Mouse (Mus musculus) midbrain, embryonic 16.5 days (tissue): ENCODE results near the gene Gsg1l. TPM values are rescaled to one million over a fixed set of nuclear protein-coding genes. Genes with fewer than 3 reads are reported as not detected.
A peak's percentile ranks its signal among the peaks of the same experiment; 100 is the strongest.

ENCODE experiments used
- ATAC-seq: fragments of 200-750 bp; cut with Nextera tagmentation; 2 replicates; pipeline ENCODE4 v1.8.0; 2017; ENCODE audit warnings: moderate TSS enrichment
- H3K27ac ChIP-seq: fragments of 300-500 bp; sonication (generic); 2 replicates; pipeline ENCODE4 v1.5.1; 2014; ENCODE audit warnings: mild to moderate bottlenecking, low read length, mixed read lengths
- H3K27me3 ChIP-seq: fragments of 300-500 bp; sonication (generic); 2 replicates; pipeline ENCODE4 v1.6.1; 2014; ENCODE audit warnings: low read depth, low read length, mixed read lengths; ENCODE audit not compliant: control insufficient read depth, insufficient read depth
- H3K36me3 ChIP-seq: fragments of 300-500 bp; sonication (generic); 2 replicates; pipeline ENCODE4 v1.6.1; 2014; ENCODE audit warnings: mild to moderate bottlenecking, low read length, moderate library complexity, mixed read lengths; ENCODE audit not compliant: control insufficient read depth, insufficient read depth
- H3K4me1 ChIP-seq: fragments of 300-500 bp; sonication (generic); 2 replicates; pipeline ENCODE4 v1.6.1; 2014; ENCODE audit warnings: mild to moderate bottlenecking, low read length, mixed read lengths; ENCODE audit not compliant: control insufficient read depth, insufficient read depth
- H3K4me2 ChIP-seq: fragments of 300-500 bp; sonication (generic); 2 replicates; pipeline ENCODE4 v1.6.1; 2014; ENCODE audit warnings: mild to moderate bottlenecking, low read length, mixed read lengths
- H3K4me3 ChIP-seq: fragments of 300-500 bp; sonication (generic); 2 replicates; pipeline ENCODE4 v1.5.1; 2014; ENCODE audit warnings: low read depth, mild to moderate bottlenecking, low read length, moderate library complexity, mixed read lengths
- H3K9ac ChIP-seq: fragments of 300-500 bp; sonication (generic); 2 replicates; pipeline ENCODE4 v1.6.1; 2014; ENCODE audit warnings: low read depth, low read length, mixed read lengths
- H3K9me3 ChIP-seq: fragments of 300-500 bp; sonication (generic); replicated peaks from 2 replicates; pipeline ENCODE4 v1.6.1; 2014; ENCODE audit warnings: mild to moderate bottlenecking, low read length, mixed read lengths; ENCODE audit not compliant: control insufficient read depth, poor library complexity, severe bottlenecking
- WGBS: fragments of 180-500 bp; shearing (Covaris S2); extraction: QIAGEN DNeasy Blood & Tissue Kit; methylation state at CpG from one replicate; pipeline ENCODE4 v1.1.7; 2014; 5-methylcytosine and 5-hydroxymethylcytosine counted together
- polyA plus RNA-seq: library from polyadenylated mRNA; unstranded; fragments of >200 nt; fragmentation: Nextera tagmentation; extraction: Ambion mirVana; gene quantifications from 2 replicates; pipeline ENCODE4 v1.2.1, GENCODE M21; 2015

Gsg1l gene
- polyA plus RNA-seq, 1 experiment from 2014 or later, result 12.5 TPM

DNA sequence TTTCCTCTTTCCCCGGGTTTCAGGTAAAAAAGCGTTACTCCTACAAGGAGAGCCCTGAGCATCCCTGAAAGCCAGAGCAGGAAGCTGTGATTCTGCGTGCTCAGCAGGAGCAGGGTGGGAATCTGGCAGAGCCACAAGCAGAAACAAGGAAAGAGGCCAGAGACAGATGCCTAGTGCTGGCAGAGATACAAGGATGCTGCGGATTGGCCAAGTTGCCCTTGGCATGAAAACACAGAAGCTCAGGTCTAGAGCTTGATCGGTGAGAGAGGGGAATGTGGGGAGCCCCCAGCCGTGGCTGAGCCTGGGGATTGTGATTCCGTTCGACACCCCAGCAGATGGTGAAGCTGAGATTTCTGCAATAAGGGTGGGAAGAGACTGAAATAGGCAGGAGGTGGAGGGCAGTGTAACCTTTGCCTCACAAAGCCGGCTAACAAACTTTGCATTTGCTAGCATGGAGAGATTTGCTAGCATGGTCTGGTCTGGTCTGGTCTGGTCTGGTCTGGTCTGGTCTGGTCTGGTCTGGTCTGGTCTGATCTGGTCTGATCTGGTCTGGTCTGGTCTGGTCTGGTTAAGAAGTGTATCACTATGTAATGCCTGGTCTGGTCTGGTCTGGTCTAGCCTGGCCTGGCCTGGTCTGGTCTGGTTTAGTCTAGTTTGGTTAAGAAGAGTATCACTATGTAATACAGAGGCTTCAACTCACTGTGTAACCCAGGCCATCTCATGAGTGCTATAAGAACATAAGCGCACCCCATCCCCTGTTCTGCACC, 50.4 kb downstream of the Gsg1l start:
- ATAC-seq, result peak; percentile 60
- Histone ChIP-seq H3K9ac (no peak overlapping the region), H3K27ac (peak overlapping the region; percentile 12), H3K4me2 (no peak overlapping the region), H3K36me3 (no peaks in the 10 kb centered on the region), H3K4me3 (no peak overlapping the region), H3K9me3 (no peaks in the 10 kb centered on the region), H3K4me1 (no peaks in the 10 kb centered on the region), H3K27me3 (no peaks in the 10 kb centered on the region)
- 64% methylated on average over 10 of the region's 10 CpGs for WGBS

DNA sequence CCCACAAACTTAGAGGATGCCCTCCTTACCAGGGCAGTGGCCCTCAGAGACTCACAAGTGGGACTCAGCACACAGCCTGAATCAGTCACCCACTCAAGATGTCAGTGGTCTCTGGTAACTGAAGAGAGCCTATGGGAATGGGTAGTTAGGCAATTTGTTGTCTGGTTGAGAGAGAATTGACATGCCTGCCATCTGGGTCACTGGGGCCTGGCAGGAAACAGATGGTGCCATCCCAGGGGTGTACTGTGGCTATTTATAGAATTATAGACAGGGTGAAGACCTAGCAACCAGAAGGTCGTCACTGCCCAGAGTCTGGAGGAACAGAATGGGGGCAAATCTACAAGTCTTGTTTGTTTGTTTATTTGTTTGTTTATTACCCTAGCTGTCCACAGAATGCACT, 54.8 kb downstream of the Gsg1l start:
- H3K27ac ChIP-seq, result no peak overlapping the region
- ATAC-seq, result no peak
- no peak overlapping the region for H3K4me2 ChIP-seq
- no peak overlapping the region for H3K4me3 ChIP-seq
- H3K9ac ChIP-seq, result no peak overlapping the region
- 41% methylated on average over 1 of the region's 1 CpGs for WGBS
- no peaks in the 10 kb centered on the region for H3K27me3 ChIP-seq
- no peaks in the 10 kb centered on the region for H3K36me3 ChIP-seq
- no peaks in the 10 kb centered on the region for H3K9me3 ChIP-seq
- no peaks in the 10 kb centered on the region for H3K4me1 ChIP-seq

DNA sequence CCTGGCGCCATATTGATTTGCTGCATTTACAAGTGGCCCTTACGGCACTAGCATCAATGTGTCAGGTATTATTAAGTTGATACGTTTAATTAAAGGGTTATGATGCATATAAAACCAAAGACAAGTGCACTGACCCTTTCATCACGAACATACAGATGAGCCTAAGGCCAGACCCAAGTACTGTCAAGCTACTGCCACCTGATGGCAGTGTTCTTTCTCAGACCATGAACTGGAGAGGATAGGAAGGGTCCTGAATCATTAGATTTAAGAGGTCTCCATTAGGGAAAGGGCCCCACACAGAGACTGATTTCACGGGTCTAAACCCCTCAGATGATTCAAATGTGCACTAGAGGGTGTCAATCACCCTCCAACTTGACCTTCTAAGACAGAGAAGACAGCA, 55.6 kb downstream of the Gsg1l start:
- Histone ChIP-seq H3K27me3 (no peaks in the 10 kb centered on the region), H3K9ac (no peak overlapping the region), H3K36me3 (no peaks in the 10 kb centered on the region), H3K4me1 (no peaks in the 10 kb centered on the region), H3K4me2 (no peak overlapping the region), H3K4me3 (no peak overlapping the region), H3K9me3 (no peaks in the 10 kb centered on the region), H3K27ac (no peak overlapping the region)
- no peak for ATAC-seq
- WGBS, result 54% methylated on average over 5 of the region's 5 CpGs

DNA sequence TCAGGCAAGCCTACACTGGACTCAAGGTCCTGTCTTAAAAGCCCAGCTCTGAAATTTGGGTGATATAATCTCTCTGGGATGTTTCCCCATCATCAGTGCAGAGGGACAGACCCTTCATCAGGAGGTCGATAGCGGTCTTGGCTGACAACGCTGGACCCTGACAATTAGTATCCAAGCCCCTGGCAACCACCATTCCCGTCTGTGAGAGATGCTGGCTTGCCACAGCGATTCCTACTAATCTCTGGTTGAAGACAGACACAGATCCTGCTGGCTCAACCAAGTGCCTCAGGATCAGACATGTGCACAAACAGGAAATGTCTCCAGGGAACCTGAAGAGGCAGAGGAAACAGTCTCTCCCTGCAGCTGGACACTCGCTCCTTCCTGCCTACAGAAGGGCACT, 62.2 kb downstream of the Gsg1l start:
- H3K27me3 ChIP-seq, result no peaks in the 10 kb centered on the region
- no peak for ATAC-seq
- 0 out of 2 replicates have a peak overlapping the region, but pooled peaks have one; percentile 28 for H3K9ac ChIP-seq
- H3K9me3 ChIP-seq, result no peaks in the 10 kb centered on the region
- 50% methylated on average over 6 of the region's 6 CpGs for WGBS
- H3K36me3 ChIP-seq, result no peaks in the 10 kb centered on the region
- no peak overlapping the region for H3K4me3 ChIP-seq
- H3K27ac ChIP-seq, result no peak overlapping the region
- no peak overlapping the region for H3K4me2 ChIP-seq
- H3K4me1 ChIP-seq, result peaks cover 8% of the 10 kb centered on the region

DNA sequence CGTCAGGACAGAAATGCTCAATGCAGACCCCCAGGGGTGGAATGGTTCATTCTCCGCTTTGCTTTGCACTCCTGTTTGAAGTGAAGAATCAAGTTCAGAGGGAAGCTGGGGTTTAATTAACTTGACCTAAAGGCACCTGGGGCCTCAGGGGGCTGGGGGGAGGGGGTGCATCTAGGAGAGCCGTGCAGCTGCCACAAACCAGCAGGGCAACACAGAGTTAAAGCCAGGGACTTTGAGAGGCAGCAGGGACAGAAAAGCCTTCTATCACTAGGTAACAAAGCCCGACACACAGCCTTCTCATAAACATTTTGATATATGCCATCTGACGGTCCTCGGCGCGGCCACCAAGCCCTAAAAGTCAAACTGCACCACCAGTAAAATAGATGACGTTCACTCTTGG, 62.9 kb downstream of the Gsg1l start:
- H3K36me3 ChIP-seq, result no peaks in the 10 kb centered on the region
- H3K4me1 ChIP-seq, result peaks cover 8% of the 10 kb centered on the region
- no peak for ATAC-seq
- no peaks in the 10 kb centered on the region for H3K27me3 ChIP-seq
- peak overlapping the region; percentile 28; the same call in 1 of the 2 replicates for H3K9ac ChIP-seq
- H3K4me2 ChIP-seq, result no peak overlapping the region
- no peaks in the 10 kb centered on the region for H3K9me3 ChIP-seq
- no peak overlapping the region for H3K4me3 ChIP-seq
- 30% methylated on average over 9 of the region's 9 CpGs for WGBS
- no peak overlapping the region for H3K27ac ChIP-seq

DNA sequence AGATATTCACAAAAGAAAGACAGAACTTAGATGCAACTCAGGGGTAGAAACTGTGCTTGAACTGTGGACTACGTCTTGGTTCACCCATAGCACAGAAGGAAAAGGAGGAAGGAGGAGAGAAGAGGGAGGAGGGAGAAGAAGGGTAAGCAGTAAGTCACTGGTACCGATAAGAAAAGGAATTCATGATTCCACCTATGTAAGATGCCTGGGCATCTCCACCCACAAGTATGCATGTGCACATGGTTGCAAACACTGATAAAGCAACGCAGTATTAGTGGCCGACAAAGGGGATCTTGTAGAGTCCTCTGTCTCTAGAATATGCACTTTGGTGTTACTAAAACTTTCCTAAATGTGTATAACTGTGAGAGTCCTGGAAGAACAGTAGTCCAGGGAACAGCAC, 64.8 kb downstream of the Gsg1l start:
- H3K9ac ChIP-seq, result no peak overlapping the region
- H3K4me3 ChIP-seq, result no peak overlapping the region
- H3K27ac ChIP-seq, result no peak overlapping the region
- peaks cover 13% of the 10 kb centered on the region for H3K4me1 ChIP-seq
- no peaks in the 10 kb centered on the region for H3K9me3 ChIP-seq
- no peak for ATAC-seq
- 92% methylated on average over 4 of the region's 4 CpGs for WGBS
- H3K27me3 ChIP-seq, result no peaks in the 10 kb centered on the region
- H3K4me2 ChIP-seq, result no peak overlapping the region
- no peaks in the 10 kb centered on the region for H3K36me3 ChIP-seq

GRCm38 (mm10) chr7:126012325-126013021, 69.7 kb downstream of the Gsg1l start:
- no peak overlapping the region for H3K9ac ChIP-seq
- H3K27me3 ChIP-seq, result no peaks in the 10 kb centered on the region
- ATAC-seq, result peak; percentile 55
- 37% methylated on average over 11 of the region's 11 CpGs for WGBS
- H3K4me1 ChIP-seq, result peaks cover 14% of the 10 kb centered on the region
- H3K4me3 ChIP-seq, result no peak overlapping the region
- H3K27ac ChIP-seq, result peak overlapping the region; percentile 40
- H3K9me3 ChIP-seq, result no peaks in the 10 kb centered on the region
- H3K36me3 ChIP-seq, result no peaks in the 10 kb centered on the region
- H3K4me2 ChIP-seq, result no peak overlapping the region

- Histone ChIP-seq H3K4me2 (no peak overlapping the region), H3K9ac (no peak overlapping the region), H3K4me1 (peaks cover 14% of the 10 kb centered on the region), H3K36me3 (no peaks in the 10 kb centered on the region), H3K27ac (no peak overlapping the region), H3K27me3 (no peaks in the 10 kb centered on the region), H3K4me3 (no peak overlapping the region), H3K9me3 (no peaks in the 10 kb centered on the region)
- 25% methylated on average over 7 of the region's 7 CpGs for WGBS
- no peak for ATAC-seq
These were observed 73.4 kb downstream of the Gsg1l start for GRCm38 (mm10) chr7:126008789-126009148.

DNA sequence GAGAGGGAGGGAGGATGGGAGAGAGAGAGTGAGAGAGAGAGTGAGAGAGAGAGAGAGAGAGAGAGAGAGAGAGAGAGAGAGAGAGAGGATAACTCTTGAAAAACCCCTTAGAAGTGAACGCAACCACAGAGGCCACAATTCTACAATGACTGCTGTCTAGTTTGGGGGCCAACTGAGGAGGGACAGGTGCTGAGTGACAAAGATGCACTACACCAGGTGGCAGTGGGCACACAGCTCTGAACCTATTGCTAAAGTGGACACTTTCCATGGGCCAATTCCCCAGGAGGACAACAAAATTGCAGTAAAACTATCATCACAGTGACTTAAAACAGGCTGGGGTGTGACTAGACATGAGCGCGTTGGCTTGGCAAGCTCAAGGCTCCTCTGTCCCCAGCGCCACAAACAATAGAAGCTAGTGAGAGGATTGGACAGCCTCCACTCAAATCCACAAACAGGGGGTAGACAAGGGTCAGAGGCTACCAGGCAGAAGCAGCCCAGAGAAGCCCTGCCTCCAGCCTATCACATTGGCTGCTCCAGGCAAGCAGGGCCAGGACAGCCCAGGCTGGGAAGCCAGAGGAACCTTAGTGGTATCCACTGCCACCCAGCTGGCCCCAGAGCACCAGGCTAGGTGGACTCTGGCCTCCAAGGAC, 73.9 kb downstream of the Gsg1l start:
- Histone ChIP-seq H3K4me3 (no peak overlapping the region), H3K9ac (no peak overlapping the region), H3K9me3 (no peaks in the 10 kb centered on the region), H3K27ac (no peak overlapping the region), H3K36me3 (no peaks in the 10 kb centered on the region), H3K4me2 (no peak overlapping the region), H3K27me3 (no peaks in the 10 kb centered on the region), H3K4me1 (peaks cover 14% of the 10 kb centered on the region)
- 54% methylated on average over 4 of the region's 4 CpGs for WGBS
- ATAC-seq, result no peak
